Comparison of ENCODE assay signal across 16 mouse cellular contexts in the genomic region with DNA sequence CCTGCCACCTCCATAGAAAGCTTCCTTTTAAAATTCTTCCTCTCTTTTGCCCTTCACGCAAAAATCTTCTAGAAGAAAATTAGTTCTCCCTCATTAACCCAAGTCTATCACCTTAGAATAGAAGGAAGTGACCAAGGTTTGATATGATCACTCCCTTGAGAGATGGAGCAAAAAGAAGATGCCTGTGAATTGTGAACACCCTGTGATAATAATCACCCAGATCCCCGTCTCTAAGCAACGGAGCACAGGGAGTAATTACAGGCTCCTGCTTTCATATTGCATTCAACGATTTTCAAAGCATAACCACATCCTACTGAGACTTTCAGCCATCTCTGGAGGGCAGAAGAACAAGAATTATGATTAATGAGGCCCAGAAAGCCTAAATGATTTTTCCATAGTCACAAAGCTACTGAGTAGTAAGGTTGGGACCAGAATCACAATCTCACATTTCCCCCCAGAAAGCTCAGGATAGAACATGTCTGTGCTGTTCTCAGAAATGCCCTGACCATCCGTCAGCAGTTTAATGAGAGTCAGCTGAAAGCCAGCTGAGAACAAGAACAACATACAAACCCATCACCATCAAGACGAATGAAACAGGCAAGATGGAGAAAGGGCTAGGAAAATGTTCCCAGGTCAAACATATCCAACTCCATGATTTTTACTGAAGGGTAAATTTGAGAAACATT. TPM values are rescaled to one million over a fixed set of nuclear protein-coding genes. Genes with fewer than 3 reads are reported as not detected.
DNase-seq lines count a peak whose midpoint lies in the region; ATAC-seq and TF ChIP-seq lines count a peak whose summit lies in the region.
"Had no signal": no experiment of that assay in that cellular context is flagged by ENCODE, and none has a peak within 500 bp of the region (broad histone marks: within the 10 kb centered on the region; RNA-seq: fewer than 3 reads in every experiment).

No protein-coding gene starts in this region.

- 65% methylated on average over 6 of the region's 6 CpGs for WGBS in forebrain, embryonic 11.5 days
- 79% methylated on average over 6 of the region's 6 CpGs for WGBS in forebrain, embryonic 10.5 days
- 34% methylated on average over 6 of the region's 6 CpGs for WGBS in forebrain, embryonic 13.5 days
- WGBS in hindbrain, postnatal 0 days = 15% methylated on average over 6 of the region's 6 CpGs
- WGBS in neural tube, embryonic 15.5 days = 32% methylated on average over 6 of the region's 6 CpGs
- whole genome bisulfite sequencing in intestine, embryonic 15.5 days = 68% methylated on average over 6 of the region's 6 CpGs

- no peaks in the 10 kb centered on the region for H3K4me1 ChIP-seq in forebrain, embryonic 11.5 days (replicated peaks; ENCODE audit: control insufficient read depth, insufficient read depth, low read length)
- H3K4me1 ChIP-seq in forebrain, embryonic 10.5 days = peaks cover 5% of the 10 kb centered on the region; the same call in 1 of the 2 replicates
- peaks cover 4% of the 10 kb centered on the region; the same call in 1 of the 2 replicates for H3K4me1 ChIP-seq in forebrain, embryonic 13.5 days
- H3K4me1 ChIP-seq in hindbrain, postnatal 0 days (ENCODE audit: insufficient read depth, low read length) = 0 out of 2 replicates have a peak, but pooled peaks cover 6% of the 10 kb centered on the region
- H3K4me1 ChIP-seq in neural tube, embryonic 15.5 days = peaks cover 10% of the 10 kb centered on the region; the same call in 1 of the 2 replicates
- no peaks in the 10 kb centered on the region for H3K4me1 ChIP-seq in intestine, embryonic 15.5 days (replicated peaks)
- H3K4me1 ChIP-seq: heart, embryonic 15.5 days; stomach, embryonic 15.5 days had no signal

- H3K9me3 ChIP-seq in forebrain, embryonic 11.5 days (ENCODE audit: control insufficient read depth, low read length) = no peaks in the 10 kb centered on the region
- no peaks in the 10 kb centered on the region for H3K9me3 ChIP-seq in forebrain, embryonic 10.5 days
- no peaks in the 10 kb centered on the region for H3K9me3 ChIP-seq in forebrain, embryonic 13.5 days (replicated peaks)
- H3K9me3 ChIP-seq in hindbrain, postnatal 0 days (ENCODE audit: low read length) = no peaks in the 10 kb centered on the region
- no peaks in the 10 kb centered on the region for H3K9me3 ChIP-seq in neural tube, embryonic 15.5 days (replicated peaks)
- no peaks in the 10 kb centered on the region for H3K9me3 ChIP-seq in intestine, embryonic 15.5 days
- H3K9me3 ChIP-seq: heart, embryonic 15.5 days; stomach, embryonic 15.5 days had no signal

- DNase-seq in forebrain, embryonic 11.5 days (ENCODE audit: low spot score) = no peak
- DNase-seq in forebrain, embryonic 10.5 days (ENCODE audit: extremely low spot score, low spot score) = no peak
- DNase-seq in hindbrain, postnatal 0 days (ENCODE audit: low spot score) = peak; percentile 62
- no peak for DNase-seq in ovary, adult 18-20 months (ENCODE audit: low spot score)
- no peak for DNase-seq in adrenal gland, adult 8-10 months
- DNase-seq: kidney, postnatal 36 days; layer of hippocampus, postnatal 36 days; left cerebral cortex, postnatal 4 days; lung, postnatal 14 days; thymus, postnatal 36 days had no signal

- no peaks in the 10 kb centered on the region for H3K36me3 ChIP-seq in forebrain, embryonic 11.5 days (ENCODE audit: control insufficient read depth, insufficient read depth, low read length)
- H3K36me3 ChIP-seq in forebrain, embryonic 10.5 days (replicated peaks) = no peaks in the 10 kb centered on the region
- no peaks in the 10 kb centered on the region for H3K36me3 ChIP-seq in forebrain, embryonic 13.5 days (ENCODE audit: poor library complexity, severe bottlenecking)
- H3K36me3 ChIP-seq in hindbrain, postnatal 0 days (ENCODE audit: insufficient read depth, low read length) = no peaks in the 10 kb centered on the region
- no peaks in the 10 kb centered on the region for H3K36me3 ChIP-seq in neural tube, embryonic 15.5 days
- H3K36me3 ChIP-seq in intestine, embryonic 15.5 days = no peaks in the 10 kb centered on the region
- H3K36me3 ChIP-seq: heart, embryonic 15.5 days; stomach, embryonic 15.5 days had no signal

- H3K4me3 ChIP-seq in forebrain, embryonic 11.5 days (ENCODE audit: low read depth, low read length) = no peak overlapping the region
- H3K4me3 ChIP-seq in forebrain, embryonic 10.5 days = no peak overlapping the region
- H3K4me3 ChIP-seq in forebrain, embryonic 13.5 days = no peak overlapping the region
- H3K4me3 ChIP-seq in hindbrain, postnatal 0 days (ENCODE audit: low read length) = no peak overlapping the region
- H3K4me3 ChIP-seq in neural tube, embryonic 15.5 days (replicated peaks) = no peak overlapping the region
- H3K4me3 ChIP-seq in intestine, embryonic 15.5 days (replicated peaks) = no peak overlapping the region
- H3K4me3 ChIP-seq: heart, embryonic 15.5 days; stomach, embryonic 15.5 days had no signal

- no peak for TF ChIP-seq CTCF in hindbrain, postnatal 0 days (IDR thresholded peaks at IDR 0.05; ENCODE audit: low read depth)

- no peaks in the 10 kb centered on the region for H3K27me3 ChIP-seq in forebrain, embryonic 11.5 days (ENCODE audit: control insufficient read depth, insufficient read depth, low read length)
- no peaks in the 10 kb centered on the region for H3K27me3 ChIP-seq in forebrain, embryonic 10.5 days (ENCODE audit: poor library complexity, severe bottlenecking)
- no peaks in the 10 kb centered on the region for H3K27me3 ChIP-seq in forebrain, embryonic 13.5 days
- H3K27me3 ChIP-seq in hindbrain, postnatal 0 days (ENCODE audit: insufficient read depth, low read length) = no peaks in the 10 kb centered on the region
- H3K27me3 ChIP-seq in neural tube, embryonic 15.5 days (replicated peaks) = no peaks in the 10 kb centered on the region
- H3K27me3 ChIP-seq in intestine, embryonic 15.5 days (replicated peaks) = no peaks in the 10 kb centered on the region
- H3K27me3 ChIP-seq: heart, embryonic 15.5 days; stomach, embryonic 15.5 days had no signal

- H3K9ac ChIP-seq in forebrain, embryonic 11.5 days (ENCODE audit: low read length) = no peak overlapping the region
- no peak overlapping the region for H3K9ac ChIP-seq in forebrain, embryonic 13.5 days
- no peak overlapping the region for H3K9ac ChIP-seq in hindbrain, postnatal 0 days (replicated peaks; ENCODE audit: low read length)
- no peak overlapping the region for H3K9ac ChIP-seq in neural tube, embryonic 15.5 days (replicated peaks)
- no peak overlapping the region for H3K9ac ChIP-seq in intestine, embryonic 15.5 days
- H3K9ac ChIP-seq: heart, embryonic 15.5 days; liver, embryonic 14.5 days; stomach, embryonic 15.5 days had no signal

- H3K4me2 ChIP-seq in forebrain, embryonic 11.5 days (ENCODE audit: low read depth, low read length, severe bottlenecking) = no peak overlapping the region
- no peak overlapping the region for H3K4me2 ChIP-seq in forebrain, embryonic 13.5 days
- H3K4me2 ChIP-seq in hindbrain, postnatal 0 days (ENCODE audit: low read depth, low read length) = no peak overlapping the region
- no peak overlapping the region for H3K4me2 ChIP-seq in neural tube, embryonic 15.5 days
- no peak overlapping the region for H3K4me2 ChIP-seq in intestine, embryonic 15.5 days (replicated peaks)
- H3K4me2 ChIP-seq: heart, embryonic 15.5 days; stomach, embryonic 15.5 days had no signal

- 0 out of 2 replicates have a peak, but pooled peaks have one; percentile 46 for ATAC-seq in forebrain, embryonic 11.5 days (replicated peaks; ENCODE audit: low FRiP score)
- peak; percentile 87 for ATAC-seq in forebrain, embryonic 13.5 days
- ATAC-seq in hindbrain, postnatal 0 days = peak; percentile 63
- ATAC-seq in neural tube, embryonic 15.5 days (ENCODE audit: low FRiP score) = peak; percentile 80
- ATAC-seq in intestine, embryonic 15.5 days = no peak

- H3K27ac ChIP-seq in forebrain, embryonic 11.5 days (ENCODE audit: low read depth, low read length) = peak overlapping the region; percentile 2; the same call in 1 of the 2 replicates
- H3K27ac ChIP-seq in forebrain, embryonic 10.5 days = no peak overlapping the region
- peak overlapping the region; percentile 78 for H3K27ac ChIP-seq in forebrain, embryonic 13.5 days
- peak overlapping the region; percentile 20; the same call in 1 of the 2 replicates for H3K27ac ChIP-seq in hindbrain, postnatal 0 days
- H3K27ac ChIP-seq in neural tube, embryonic 15.5 days (replicated peaks) = peak overlapping the region; percentile 42
- H3K27ac ChIP-seq in intestine, embryonic 15.5 days = no peak overlapping the region
- H3K27ac ChIP-seq: heart, embryonic 15.5 days; liver, embryonic 14.5 days; stomach, embryonic 15.5 days had no signal

RNA-seq across cellular contexts. Expression of a gene that starts 28.5 kb away (rescaled TPM):
- polyA plus RNA-seq in forebrain, embryonic 11.5 days (2014; fragmentation: Nextera tagmentation; extraction: Ambion mirVana) = 63.2 and 78.9 TPM in 2 replicates
- polyA plus RNA-seq in forebrain, embryonic 10.5 days (2016; fragmentation: Nextera tagmentation; extraction: Ambion mirVana) = 63.2 and 65.2 TPM in 2 replicates
- 73.3 and 76.1 TPM in 2 replicates for polyA plus RNA-seq in forebrain, embryonic 13.5 days (2015; fragmentation: Nextera tagmentation; extraction: Ambion mirVana)
- total RNA-seq in hindbrain, postnatal 0 days (2014; rRNA removed) = 17.5 and 33.2 TPM in 2 replicates
- polyA plus RNA-seq in hindbrain, postnatal 0 days (2015; fragmentation: Nextera tagmentation; extraction: Ambion mirVana) = 53.5 and 62.3 TPM in 2 replicates
- polyA plus RNA-seq in neural tube, embryonic 15.5 days (2015; fragmentation: Nextera tagmentation; extraction: Ambion mirVana) = 51.0 and 52.0 TPM in 2 replicates
- 10 to 100 TPM; 46.5 to 52.0 (median 50.4) TPM for total RNA-seq in adrenal gland, adult 8-10 months (2022)
- polyA plus RNA-seq in intestine, embryonic 15.5 days (2015; fragmentation: Nextera tagmentation; extraction: Ambion mirVana) = 40.7 and 49.1 TPM in 2 replicates

Comparison
In these comparisons a context has a peak if more than half of its experiments do, and no peak if none do; other contexts are left out.
1. H3K27ac ChIP-seq: peak in forebrain, embryonic 11.5 days (single experiment), forebrain, embryonic 13.5 days (single experiment), hindbrain, postnatal 0 days (single experiment) and neural tube, embryonic 15.5 days (single experiment); none in forebrain, embryonic 10.5 days (single experiment) and intestine, embryonic 15.5 days (single experiment).